Mouse (Mus musculus): ENCODE data around the gene Cysltr1.

Gene Cysltr1

DNA sequence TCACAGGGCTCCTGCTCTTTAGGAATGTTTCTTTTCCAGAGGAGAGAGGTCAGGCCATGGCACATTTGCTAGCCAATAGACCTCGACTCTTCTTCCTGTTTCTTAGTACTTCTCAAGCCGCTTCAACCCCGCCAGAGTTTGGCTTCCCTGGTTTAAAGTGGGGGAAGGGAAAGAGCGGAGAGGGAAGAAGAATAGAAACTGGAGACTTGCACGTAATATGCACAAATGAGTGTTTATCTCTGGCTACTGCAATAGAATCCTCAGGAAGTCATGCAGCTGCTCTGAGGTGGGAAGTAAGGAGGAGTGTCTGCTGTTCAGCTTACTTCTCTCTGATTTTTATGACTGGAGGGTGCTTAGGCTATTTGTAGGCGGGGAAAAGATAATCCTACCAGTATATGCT is at the start of gene Cysltr1:
Gene Cysltr1 (minus strand): TSS at position 294 of the 400 bp plus-strand sequence.
- DNase-seq (ENCODE audit: low spot score), result no peak

DNA sequence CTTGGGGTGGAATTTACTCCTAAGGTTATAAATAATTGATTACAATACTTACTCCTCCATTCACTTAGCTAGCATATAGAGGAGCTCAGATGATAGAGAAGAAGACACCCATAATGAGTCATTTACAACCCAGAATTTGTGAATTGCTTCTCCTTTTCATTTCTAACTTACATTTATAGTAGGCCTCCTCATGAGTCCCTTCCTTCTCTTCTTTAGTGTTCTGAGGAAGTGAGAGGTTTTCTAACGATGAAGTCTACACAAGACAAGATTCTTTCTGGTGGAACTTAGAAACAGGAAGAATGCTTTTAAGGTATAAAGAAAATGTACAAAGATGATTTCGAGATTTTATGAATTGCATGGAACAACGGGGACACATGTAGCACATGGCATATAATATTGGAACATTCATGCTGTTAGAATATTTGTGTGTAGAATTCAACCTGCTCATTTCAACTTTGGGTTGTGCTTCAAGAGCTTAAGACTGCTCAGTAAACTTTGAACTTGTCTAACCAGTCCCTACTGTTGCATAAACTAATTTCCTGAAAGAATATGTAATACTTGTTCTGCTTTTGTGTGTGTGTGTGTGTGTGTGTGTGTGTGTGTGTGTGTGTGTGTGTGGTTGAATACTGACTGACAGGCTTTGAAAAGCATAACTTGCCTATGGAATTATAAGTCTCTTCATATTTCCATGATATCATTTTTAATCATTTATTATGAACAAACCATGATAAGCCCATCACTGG is 31.5 kb upstream of the Cysltr1 start:
- DNase-seq (ENCODE audit: low spot score), result no peak

- no peak for DNase-seq (ENCODE audit: low spot score)
Measured at GRCm38 (mm10) chrX:106633543-106633942, 30.1 kb upstream of the Cysltr1 start.

- DNase-seq (ENCODE audit: low spot score), result no peak
Measured at GRCm38 (mm10) chrX:106628514-106628913, 25.0 kb upstream of the Cysltr1 start.

GRCm38 (mm10) chrX:106623667-106624066 is 20.2 kb upstream of the Cysltr1 start:
- DNase-seq (ENCODE audit: low spot score), result no peak

- no peak for DNase-seq (ENCODE audit: low spot score)
Measured at GRCm38 (mm10) chrX:106622512-106622911, 19.0 kb upstream of the Cysltr1 start.

DNA sequence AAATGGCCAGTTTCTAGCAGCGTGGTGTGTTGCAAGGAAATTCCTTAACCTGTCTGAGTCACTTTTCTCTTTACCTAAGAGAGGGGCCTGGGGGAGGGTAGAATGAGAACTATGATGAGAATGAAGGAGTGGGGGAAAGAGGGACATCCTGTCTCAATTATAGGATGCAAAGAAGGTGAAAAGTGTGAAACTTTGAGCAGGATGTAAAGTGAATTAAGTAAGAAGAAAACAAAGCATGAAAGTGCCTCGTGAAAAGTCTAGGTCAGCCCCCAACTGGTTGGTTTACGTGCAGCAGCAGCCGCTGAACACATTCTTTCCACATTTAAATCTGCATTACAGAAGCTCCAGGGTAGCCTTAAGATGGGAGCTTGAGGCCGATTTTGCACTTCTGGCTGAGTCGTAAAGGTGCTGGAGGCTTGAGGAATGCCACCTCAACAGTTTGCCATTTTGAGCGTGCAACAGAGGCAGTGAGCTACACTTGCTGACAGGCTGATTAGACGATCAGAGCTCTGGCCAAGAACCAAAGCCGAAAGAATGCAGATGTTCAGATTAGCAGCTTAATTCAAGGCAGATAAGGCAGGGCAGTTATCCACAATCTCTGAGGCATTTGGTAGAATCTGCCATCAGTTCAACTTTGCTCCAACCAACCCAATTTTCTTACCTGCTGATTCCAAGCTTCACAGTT is 763 bp downstream of the Cysltr1 start:
- DNase-seq (ENCODE audit: low spot score), result peak; percentile 17

DNA sequence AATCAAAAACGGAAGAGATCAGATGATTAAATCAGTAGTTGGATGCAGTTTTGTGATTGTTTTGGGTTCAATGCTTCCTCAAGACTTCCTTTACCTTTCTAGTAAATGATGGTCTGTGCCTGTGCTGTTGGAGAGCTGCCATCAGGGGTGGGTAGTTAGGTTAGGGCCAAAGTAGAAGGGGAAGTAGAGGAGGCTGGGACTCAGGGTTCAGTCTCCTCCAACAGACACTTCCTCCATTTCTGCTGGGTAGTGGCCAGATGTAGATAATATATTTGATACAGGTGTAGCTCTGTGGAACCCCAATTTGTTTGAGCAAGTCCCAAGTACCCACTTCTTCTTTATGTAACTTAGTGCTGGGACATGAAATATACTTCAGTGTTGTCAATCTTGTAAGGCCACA is 7.6 kb downstream of the Cysltr1 start:
- no peak for DNase-seq (ENCODE audit: low spot score)

GRCm38 (mm10) chrX:106593914-106594313 is 9.6 kb downstream of the Cysltr1 start:
- no peak for DNase-seq (ENCODE audit: low spot score)

DNA sequence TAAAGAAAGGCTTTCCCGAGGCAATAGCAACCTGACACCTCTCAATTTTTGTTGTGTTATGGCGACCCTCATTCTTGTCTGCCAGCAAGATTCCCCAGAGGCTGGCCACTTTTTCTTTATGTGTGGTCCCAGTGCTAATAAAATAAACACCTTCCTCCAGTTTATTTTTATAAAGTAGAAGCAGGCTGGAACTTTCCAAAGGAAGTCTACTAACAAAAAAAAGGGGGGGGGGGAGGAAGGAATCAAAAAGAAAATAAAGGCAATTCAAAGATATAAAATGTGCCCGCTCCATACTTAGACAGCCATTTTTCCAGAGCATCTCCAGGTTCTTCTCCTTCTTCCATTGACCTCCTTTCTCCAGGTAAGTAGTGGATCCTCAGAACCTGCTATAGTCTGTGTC is 20.6 kb downstream of the Cysltr1 start, which contains the start of gene Gm5127:
Gene Gm5127 (plus strand): TSS at position 301 of the 400 bp plus-strand sequence.
- DNase-seq (ENCODE audit: low spot score), result no peak

- no peak for DNase-seq (ENCODE audit: low spot score)
Measured at GRCm38 (mm10) chrX:106582197-106582596, 21.3 kb downstream of the Cysltr1 start.

DNA sequence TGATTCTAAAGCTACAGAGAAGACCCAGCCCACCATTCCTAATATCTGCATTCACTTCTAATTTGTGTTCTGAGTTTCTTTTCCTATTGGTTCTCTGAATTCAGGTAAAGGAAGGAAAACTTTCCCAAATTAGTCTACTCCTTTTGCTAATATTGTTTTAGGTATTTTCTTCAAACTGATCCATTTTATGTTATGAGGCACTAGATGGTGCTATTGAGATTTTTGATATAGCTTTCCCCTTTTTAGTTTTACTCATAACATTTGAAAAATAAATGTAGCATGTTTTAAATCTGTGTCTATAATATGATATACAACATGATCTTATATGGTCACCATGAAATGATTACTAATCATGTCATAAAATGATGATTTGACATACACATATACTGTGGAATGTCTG is 23.1 kb downstream of the Cysltr1 start:
- no peak for DNase-seq (ENCODE audit: low spot score)

DNA sequence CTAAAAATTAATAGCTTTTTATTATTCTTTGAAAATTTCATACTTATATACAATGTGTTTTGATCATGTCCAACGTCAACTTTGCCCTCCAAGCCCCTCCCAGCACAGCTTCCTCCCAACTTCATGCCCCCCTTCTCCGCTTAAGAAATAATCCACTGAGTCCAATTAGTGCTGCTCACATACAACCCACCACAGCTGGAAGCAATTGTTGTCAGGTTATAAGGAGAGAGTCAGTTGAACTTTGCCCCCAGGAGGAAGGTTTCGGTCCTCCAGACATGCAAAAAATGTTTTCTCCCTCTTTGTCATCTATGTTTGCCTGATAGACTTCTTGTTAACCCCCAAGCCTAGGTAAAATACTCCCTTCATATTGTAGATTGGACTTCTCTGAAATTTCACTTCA is 24.5 kb downstream of the Cysltr1 start:
- no peak for DNase-seq (ENCODE audit: low spot score)

DNA sequence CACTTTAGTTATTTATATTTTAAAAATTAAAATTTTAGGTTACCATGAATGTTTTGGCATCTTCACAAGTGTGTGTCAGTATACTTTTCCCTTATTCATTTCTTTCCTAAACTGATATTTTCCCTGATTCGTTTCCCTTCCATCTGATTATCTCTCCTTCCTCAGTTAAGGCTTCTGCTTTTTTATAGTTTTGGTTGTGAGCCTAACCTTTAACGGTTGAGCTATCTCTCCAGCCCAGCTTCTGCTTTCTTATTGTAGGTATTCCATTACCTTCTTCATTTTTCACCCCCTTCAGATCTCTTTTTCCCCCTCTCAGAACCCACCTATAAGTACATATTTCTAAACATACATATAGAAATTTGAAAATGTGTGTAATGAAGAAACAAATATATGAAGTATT is 48.0 kb downstream of the Cysltr1 start:
- DNase-seq (ENCODE audit: low spot score), result no peak

- peak; percentile 3 for DNase-seq (ENCODE audit: low spot score)
Measured at GRCm38 (mm10) chrX:106536359-106536758, 67.1 kb downstream of the Cysltr1 start.
